Mouse (Mus musculus): ENCODE data around the gene Acot11.

GRCm38 (mm10) chr4:106789705-106790104, 15.1 kb downstream of the Acot11 start:
- TF ChIP-seq CTCF (IDR thresholded peaks at IDR 0.05; ENCODE audit: low read depth, low read length) (no peak), POLR2A (IDR thresholded peaks at IDR 0.05; ENCODE audit: borderline replicate concordance, low read depth, low read length) (no peak)

Measured in bone marrow macrophage, adult 2 months (primary cell).